Comparison of ENCODE assay signal across 8 mouse cellular contexts in genomic region chr7:19506326-19506725, GRCm38 (mm10). TPM values are rescaled to one million over a fixed set of nuclear protein-coding genes. Genes with fewer than 3 reads are reported as not detected.
A peak's percentile ranks its signal among the peaks of the same experiment; 100 is the strongest.
DNase-seq lines count a peak whose midpoint lies in the region; ATAC-seq and TF ChIP-seq lines count a peak whose summit lies in the region.

No protein-coding gene starts in this region.

- H3K9me3 ChIP-seq in erythroblast, embryonic 14.5 days (ENCODE audit: control insufficient read depth, low read length) = no peaks in the 10 kb centered on the region
- no peaks in the 10 kb centered on the region for H3K9me3 ChIP-seq in ES-Bruce4 (replicated peaks; ENCODE audit: control insufficient read depth, insufficient read depth, low read length, poor library complexity, severe bottlenecking)
- H3K9me3 ChIP-seq in forebrain, embryonic 13.5 days (replicated peaks) = no peaks in the 10 kb centered on the region
- H3K9me3 ChIP-seq in liver, postnatal 0 days (ENCODE audit: low read length) = no peaks in the 10 kb centered on the region

- peaks cover 2% of the 10 kb centered on the region for H3K36me3 ChIP-seq in erythroblast, embryonic 14.5 days (ENCODE audit: control insufficient read depth)
- no peaks in the 10 kb centered on the region for H3K36me3 ChIP-seq in ES-Bruce4 (ENCODE audit: control insufficient read depth, insufficient read depth, low read length, poor library complexity, severe bottlenecking)
- H3K36me3 ChIP-seq in forebrain, embryonic 13.5 days (ENCODE audit: poor library complexity, severe bottlenecking) = no peaks in the 10 kb centered on the region
- no peaks in the 10 kb centered on the region for H3K36me3 ChIP-seq in liver, postnatal 0 days (replicated peaks; ENCODE audit: insufficient read depth, low read length)

- no peak for ATAC-seq in erythroblast, adult 5-6 weeks (replicated peaks; ENCODE audit: low FRiP score, poor library complexity, severe bottlenecking)
- ATAC-seq in forebrain, embryonic 13.5 days = no peak
- ATAC-seq in liver, postnatal 0 days = no peak

- DNase-seq in liver, postnatal 0 days = no peak
- DNase-seq in natural killer cell, adult 2 months (ENCODE audit: low spot score in 2 of 2) = no peak
- DNase-seq in adrenal gland, adult 8-10 months = no peak
- DNase-seq in cerebellum, postnatal 25 days = no peak

- peak overlapping the region; percentile 97 for H3K4me2 ChIP-seq in forebrain, embryonic 13.5 days
- peak overlapping the region; percentile 95 for H3K4me2 ChIP-seq in liver, postnatal 0 days (ENCODE audit: low read depth, low read length)

- peak overlapping the region; percentile 78 for H3K4me3 ChIP-seq in erythroblast, embryonic 14.5 days (replicated peaks)
- no peak overlapping the region for H3K4me3 ChIP-seq in ES-Bruce4 (ENCODE audit: low read depth, low read length)
- peak overlapping the region; percentile 81 for H3K4me3 ChIP-seq in forebrain, embryonic 13.5 days
- H3K4me3 ChIP-seq in liver, postnatal 0 days (ENCODE audit: low read depth, low read length) = no peak overlapping the region

- H3K27me3 ChIP-seq in erythroblast, embryonic 14.5 days (ENCODE audit: control insufficient read depth) = peaks cover 5% of the 10 kb centered on the region
- H3K27me3 ChIP-seq in ES-Bruce4 (ENCODE audit: control insufficient read depth, insufficient read depth, low read length, poor library complexity, severe bottlenecking) = no peaks in the 10 kb centered on the region
- no peaks in the 10 kb centered on the region for H3K27me3 ChIP-seq in forebrain, embryonic 13.5 days
- H3K27me3 ChIP-seq in liver, postnatal 0 days (ENCODE audit: insufficient read depth, low read length) = no peaks in the 10 kb centered on the region

- TF ChIP-seq EP300 in ES-Bruce4 (IDR thresholded peaks at IDR 0.05; ENCODE audit: insufficient read depth, low read depth, low read length) = no peak
- no peak for TF ChIP-seq EP300 in liver, postnatal 0 days (IDR thresholded peaks at IDR 0.05; ENCODE audit: low read depth)

- H3K9ac ChIP-seq in ES-Bruce4 (ENCODE audit: low read depth, poor library complexity, severe bottlenecking) = peak overlapping the region; percentile 71; the same call in 1 of the 2 replicates
- H3K9ac ChIP-seq in forebrain, embryonic 13.5 days = peak overlapping the region; percentile 21; the same call in 1 of the 2 replicates
- no peak overlapping the region for H3K9ac ChIP-seq in liver, postnatal 0 days (replicated peaks)

- TF ChIP-seq CTCF in ES-Bruce4 (IDR thresholded peaks at IDR 0.05; ENCODE audit: low read depth, low read length) = peak; percentile 21
- peak; percentile 56 for TF ChIP-seq CTCF in liver, postnatal 0 days (IDR thresholded peaks at IDR 0.05; ENCODE audit: low read depth)

- WGBS in forebrain, embryonic 13.5 days = 22% methylated on average over 6 of the region's 6 CpGs
- WGBS in liver, postnatal 0 days (ENCODE audit: insufficient replicate concordance) = 35% methylated on average over 6 of the region's 6 CpGs

- H3K4me1 ChIP-seq in erythroblast, embryonic 14.5 days (ENCODE audit: control insufficient read depth) = peaks cover 45% of the 10 kb centered on the region
- H3K4me1 ChIP-seq in ES-Bruce4 (ENCODE audit: control insufficient read depth, insufficient read depth, low read length) = no peaks in the 10 kb centered on the region
- H3K4me1 ChIP-seq in forebrain, embryonic 13.5 days = peaks cover 26% of the 10 kb centered on the region
- peaks cover 20% of the 10 kb centered on the region for H3K4me1 ChIP-seq in liver, postnatal 0 days (ENCODE audit: insufficient read depth)

- H3K27ac ChIP-seq in ES-Bruce4 (ENCODE audit: insufficient read depth, low read length) = no peak overlapping the region; the same call in 1 of the 2 replicates
- no peak overlapping the region for H3K27ac ChIP-seq in forebrain, embryonic 13.5 days
- H3K27ac ChIP-seq in liver, postnatal 0 days (ENCODE audit: low read depth) = no peak overlapping the region

- TF ChIP-seq POLR2A in ES-Bruce4 (IDR thresholded peaks at IDR 0.05; ENCODE audit: insufficient read depth, low read length) = no peak

RNA-seq across cellular contexts. Expression of gene Bloc1s3, which starts 1.8 kb away (rescaled TPM):
- polyA plus RNA-seq in erythroblast, embryonic 14.5 days (2012) = 0.46 and 0.49 TPM in 2 replicates
- 3.5 and 4.2 TPM in 2 replicates for total RNA-seq in erythroblast, adult 5-6 weeks (2015; ENCODE audit: low replicate concordance)
- total RNA-seq in erythroblast, adult 5-6 weeks (2017; ENCODE audit: low replicate concordance) = 0.84 and 1.5 TPM in 2 replicates
- polyA plus RNA-seq in ES-Bruce4 (2011; ENCODE audit: insufficient read depth, insufficient read length, low read depth, missing spikeins) = 5.7 and 6.9 TPM in 2 replicates
- 3.3 and 3.4 TPM in 2 replicates for polyA plus RNA-seq in forebrain, embryonic 13.5 days (2015; fragmentation: Nextera tagmentation; extraction: Ambion mirVana)
- polyA plus RNA-seq in liver, postnatal 0 days (2015; fragmentation: Nextera tagmentation; extraction: Ambion mirVana) = 0.94 and 1.1 TPM in 2 replicates
- total RNA-seq in adrenal gland, adult 8-10 months (2022) = 10 to 100 TPM; 12.7 to 15.4 (median 13.6) TPM

RNA-seq across cellular contexts. Expression of gene Trappc6a, which starts 1.9 kb away (rescaled TPM):
- polyA plus RNA-seq in erythroblast, embryonic 14.5 days (2012) = 10.9 and 13.1 TPM in 2 replicates
- 17.9 and 18.8 TPM in 2 replicates for total RNA-seq in erythroblast, adult 5-6 weeks (2015; ENCODE audit: low replicate concordance)
- total RNA-seq in erythroblast, adult 5-6 weeks (2017; ENCODE audit: low replicate concordance) = 2.7 and 7.8 TPM in 2 replicates
- polyA plus RNA-seq in ES-Bruce4 (2011; ENCODE audit: insufficient read depth, insufficient read length, low read depth, missing spikeins) = 23.5 and 33.6 TPM in 2 replicates
- 39.3 and 40.6 TPM in 2 replicates for polyA plus RNA-seq in forebrain, embryonic 13.5 days (2015; fragmentation: Nextera tagmentation; extraction: Ambion mirVana)
- polyA plus RNA-seq in liver, postnatal 0 days (2015; fragmentation: Nextera tagmentation; extraction: Ambion mirVana) = 51.6 and 52.5 TPM in 2 replicates
- total RNA-seq in adrenal gland, adult 8-10 months (2022) = 100 to 1,000 TPM in 1 of 4 experiments, 10 to 100 TPM in 3; 77.7 to 107 (median 90.3) TPM

RNA-seq across cellular contexts. Expression of gene Nkpd1, which starts 11.3 kb away (rescaled TPM):
- 0.02 TPM in 1 of 2 replicates, not detected in the other for polyA plus RNA-seq in erythroblast, embryonic 14.5 days (2012)
- total RNA-seq in erythroblast, adult 5-6 weeks (2015; ENCODE audit: low replicate concordance) = not detected in 2 replicates
- total RNA-seq in erythroblast, adult 5-6 weeks (2017; ENCODE audit: low replicate concordance) = not detected in 2 replicates
- 0.23 and 0.34 TPM in 2 replicates for polyA plus RNA-seq in ES-Bruce4 (2011; ENCODE audit: insufficient read depth, insufficient read length, low read depth, missing spikeins)
- 0.15 and 0.21 TPM in 2 replicates for polyA plus RNA-seq in forebrain, embryonic 13.5 days (2015; fragmentation: Nextera tagmentation; extraction: Ambion mirVana)
- polyA plus RNA-seq in liver, postnatal 0 days (2015; fragmentation: Nextera tagmentation; extraction: Ambion mirVana) = not detected in 2 replicates
- under 1 TPM in 2 of 4 experiments, not detected in 2; 0.13 to 0.31 TPM for total RNA-seq in adrenal gland, adult 8-10 months (2022)

RNA-seq across cellular contexts. Expression of gene Exoc3l2, which starts 43.2 kb away (rescaled TPM):
- polyA plus RNA-seq in erythroblast, embryonic 14.5 days (2012) = 0.01 and 0.04 TPM in 2 replicates
- not detected in 2 replicates for total RNA-seq in erythroblast, adult 5-6 weeks (2015; ENCODE audit: low replicate concordance)
- not detected in 2 replicates for total RNA-seq in erythroblast, adult 5-6 weeks (2017; ENCODE audit: low replicate concordance)
- polyA plus RNA-seq in ES-Bruce4 (2011; ENCODE audit: insufficient read depth, insufficient read length, low read depth, missing spikeins) = 3.0 and 3.8 TPM in 2 replicates
- 0.13 and 0.29 TPM in 2 replicates for polyA plus RNA-seq in forebrain, embryonic 13.5 days (2015; fragmentation: Nextera tagmentation; extraction: Ambion mirVana)
- 1.1 and 1.7 TPM in 2 replicates for polyA plus RNA-seq in liver, postnatal 0 days (2015; fragmentation: Nextera tagmentation; extraction: Ambion mirVana)
- total RNA-seq in adrenal gland, adult 8-10 months (2022) = 10 to 100 TPM; 31.9 to 69.2 (median 51.8) TPM

RNA-seq across cellular contexts. Expression of gene Mark4, which starts 47.7 kb away (rescaled TPM):
- 0.45 and 0.52 TPM in 2 replicates for polyA plus RNA-seq in erythroblast, embryonic 14.5 days (2012)
- 1.9 and 5.2 TPM in 2 replicates for total RNA-seq in erythroblast, adult 5-6 weeks (2015; ENCODE audit: low replicate concordance)
- 1.7 and 2.8 TPM in 2 replicates for total RNA-seq in erythroblast, adult 5-6 weeks (2017; ENCODE audit: low replicate concordance)
- polyA plus RNA-seq in ES-Bruce4 (2011; ENCODE audit: insufficient read depth, insufficient read length, low read depth, missing spikeins) = 33.1 and 33.3 TPM in 2 replicates
- 11.7 and 12.2 TPM in 2 replicates for polyA plus RNA-seq in forebrain, embryonic 13.5 days (2015; fragmentation: Nextera tagmentation; extraction: Ambion mirVana)
- 1.8 and 2.0 TPM in 2 replicates for polyA plus RNA-seq in liver, postnatal 0 days (2015; fragmentation: Nextera tagmentation; extraction: Ambion mirVana)
- total RNA-seq in adrenal gland, adult 8-10 months (2022) = 10 to 100 TPM; 44.4 to 53.9 (median 47.6) TPM

Comparison
In these comparisons a context has a peak if more than half of its experiments do, and no peak if none do; other contexts are left out.
1. H3K4me3 ChIP-seq: peak in erythroblast, embryonic 14.5 days (single experiment) and forebrain, embryonic 13.5 days (single experiment); none in ES-Bruce4 (single experiment) and liver, postnatal 0 days (single experiment).